Comparison of ENCODE assay signal across 9 mouse cellular contexts in the genomic region with DNA sequence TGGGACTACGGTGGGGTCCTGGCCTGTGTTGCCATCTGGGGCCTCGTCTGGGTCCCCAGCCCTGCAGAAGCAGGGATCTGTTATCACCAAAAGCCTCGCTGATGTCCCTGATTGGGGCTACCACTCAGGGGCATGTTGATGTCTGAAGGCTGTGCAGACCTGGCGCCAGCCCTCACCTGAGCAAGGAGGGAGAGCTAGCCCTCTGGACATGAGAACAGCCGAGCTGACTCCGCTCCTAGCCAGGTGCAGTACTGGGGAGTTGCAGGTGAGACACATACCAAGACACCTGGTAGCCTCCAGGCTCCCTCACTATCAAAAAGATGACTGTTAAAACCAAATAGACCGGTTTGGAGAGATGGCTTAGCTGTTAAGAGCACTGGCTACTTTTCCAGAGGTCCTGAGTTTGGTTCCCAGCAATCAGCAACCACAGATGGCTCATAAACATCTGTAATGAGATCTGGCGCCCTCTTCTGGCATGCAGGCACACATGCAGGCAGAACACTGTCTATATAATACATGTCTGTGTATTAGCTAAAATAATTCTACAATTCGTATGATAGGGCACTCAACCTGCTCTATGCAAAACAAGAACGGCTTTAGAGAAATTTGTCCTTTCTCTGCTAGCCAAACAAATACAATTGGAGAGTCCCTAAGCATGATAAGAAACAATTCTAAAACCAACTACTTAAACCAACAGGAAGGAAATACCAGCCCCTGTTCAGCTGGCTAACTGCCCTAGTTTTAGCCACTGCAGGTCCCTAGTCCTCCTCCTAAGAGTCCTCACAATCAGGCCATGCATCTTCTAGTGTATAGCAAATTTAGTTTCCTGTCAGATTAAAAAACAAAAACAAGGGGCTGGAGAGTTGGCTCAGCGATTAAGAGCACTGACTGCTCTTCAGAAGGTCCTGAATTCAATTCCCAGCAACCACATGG. TPM values are rescaled to one million over a fixed set of nuclear protein-coding genes. Genes with fewer than 3 reads are reported as not detected.
DNase-seq lines count a peak whose midpoint lies in the region; ATAC-seq lines count a peak whose summit lies in the region.
"Had no signal": no experiment of that assay in that cellular context is flagged by ENCODE, and none has a peak within 500 bp of the region (broad histone marks: within the 10 kb centered on the region; RNA-seq: fewer than 3 reads in every experiment).

No protein-coding gene starts in this region.

- 66% methylated on average over 11 of the region's 11 CpGs for WGBS in heart, embryonic 12.5 days
- WGBS in neural tube, embryonic 15.5 days = 79% methylated on average over 11 of the region's 11 CpGs

- no peak overlapping the region for H3K4me2 ChIP-seq in heart, embryonic 12.5 days
- no peak overlapping the region for H3K4me2 ChIP-seq in neural tube, embryonic 15.5 days

- H3K4me1 ChIP-seq in heart, embryonic 12.5 days (replicated peaks) = no peaks in the 10 kb centered on the region
- no peaks in the 10 kb centered on the region for H3K4me1 ChIP-seq in neural tube, embryonic 15.5 days

- DNase-seq in heart, postnatal 4 days = peak; percentile 16
- peak; percentile 62 for DNase-seq in thymus, postnatal 4 days
- DNase-seq in thymus, postnatal 25 days = no peak
- DNase-seq in induced T-regulatory cell, adult 2 months (ENCODE audit: low read depth) = peak; percentile 69
- DNase-seq in neural tube, embryonic 10.5 days (ENCODE audit: extremely low spot score, low spot score) = no peak
- no peak for DNase-seq in urinary bladder, postnatal 4 days (ENCODE audit: low spot score in 2 of 2)

- no peaks in the 10 kb centered on the region for H3K9me3 ChIP-seq in heart, embryonic 12.5 days (replicated peaks)
- H3K9me3 ChIP-seq in neural tube, embryonic 15.5 days (replicated peaks) = no peaks in the 10 kb centered on the region; the same call in 1 of the 2 replicates

- no peak for ATAC-seq in heart, embryonic 12.5 days (ENCODE audit: insufficient number of reproducible peaks, low FRiP score)
- ATAC-seq in neural tube, embryonic 15.5 days (ENCODE audit: low FRiP score) = no peak

- H3K27me3 ChIP-seq in heart, embryonic 12.5 days (replicated peaks) = no peaks in the 10 kb centered on the region
- H3K27me3 ChIP-seq in neural tube, embryonic 15.5 days (replicated peaks) = no peaks in the 10 kb centered on the region

- H3K36me3 ChIP-seq in heart, embryonic 12.5 days = no peaks in the 10 kb centered on the region
- H3K36me3 ChIP-seq in neural tube, embryonic 15.5 days = no peaks in the 10 kb centered on the region

- no peak overlapping the region for H3K9ac ChIP-seq in heart, embryonic 12.5 days
- H3K9ac ChIP-seq in neural tube, embryonic 15.5 days (replicated peaks) = no peak overlapping the region

- no peak overlapping the region for H3K27ac ChIP-seq in heart, embryonic 12.5 days (ENCODE audit: poor library complexity, severe bottlenecking)
- no peak overlapping the region for H3K27ac ChIP-seq in neural tube, embryonic 15.5 days (replicated peaks)

- no peak overlapping the region for H3K4me3 ChIP-seq in heart, embryonic 12.5 days
- no peak overlapping the region for H3K4me3 ChIP-seq in neural tube, embryonic 15.5 days (replicated peaks)

RNA-seq across cellular contexts. Expression of gene Spink2, which starts 12.0 kb away (rescaled TPM):
- total RNA-seq in heart, postnatal 4 days (2021) = under 1 TPM; 0.48 to 0.74 TPM
- 7.3 and 7.9 TPM in 2 replicates for polyA plus RNA-seq in heart, embryonic 12.5 days (2016; fragmentation: Nextera tagmentation; extraction: Ambion mirVana)
- polyA plus RNA-seq in neural tube, embryonic 15.5 days (2015; fragmentation: Nextera tagmentation; extraction: Ambion mirVana) = 2.9 and 3.2 TPM in 2 replicates
- total RNA-seq: gastrocnemius, adult 18-20 months had no signal

RNA-seq across cellular contexts. Expression of gene Rest, which starts 42.0 kb away (rescaled TPM):
- 10 to 100 TPM; 33.2 to 34.3 TPM for total RNA-seq in heart, postnatal 4 days (2021)
- polyA plus RNA-seq in heart, embryonic 12.5 days (2016; fragmentation: Nextera tagmentation; extraction: Ambion mirVana) = 31.0 and 32.2 TPM in 2 replicates
- polyA plus RNA-seq in neural tube, embryonic 15.5 days (2015; fragmentation: Nextera tagmentation; extraction: Ambion mirVana) = 6.2 and 10.9 TPM in 2 replicates

Comparison
In these comparisons a context has a peak if more than half of its experiments do, and no peak if none do; other contexts are left out.
1. DNase-seq: peak in heart, postnatal 4 days (single experiment), thymus, postnatal 4 days (single experiment) and induced T-regulatory cell, adult 2 months (single experiment); none in thymus, postnatal 25 days (single experiment), neural tube, embryonic 10.5 days (single experiment) and urinary bladder, postnatal 4 days (0 of 2).